Mouse (Mus musculus): ENCODE results near the gene Zfp935.
"Not testable (repeated sequence)": the region's sequence is repeated elsewhere in the genome, so short reads cannot be mapped to it uniquely, and the experiment has no call there.

The Zfp935 gene

GRCm38 (mm10) chr13:62558189-62559110, at the start of gene Zfp935:
Zfp935 (minus strand) TSS chr13:62558511.
- DNase-seq (ENCODE audit: low spot score in 2 of 2), result peak; percentile 75 to 80

GRCm38 (mm10) chr13:62571099-62571498, 12.8 kb upstream of the Zfp935 start, which contains the start of gene Zfp934:
Zfp934 (minus strand) TSS chr13:62571199.
- DNase-seq (ENCODE audit: low spot score in 2 of 2), result not testable (repeated sequence)

DNA sequence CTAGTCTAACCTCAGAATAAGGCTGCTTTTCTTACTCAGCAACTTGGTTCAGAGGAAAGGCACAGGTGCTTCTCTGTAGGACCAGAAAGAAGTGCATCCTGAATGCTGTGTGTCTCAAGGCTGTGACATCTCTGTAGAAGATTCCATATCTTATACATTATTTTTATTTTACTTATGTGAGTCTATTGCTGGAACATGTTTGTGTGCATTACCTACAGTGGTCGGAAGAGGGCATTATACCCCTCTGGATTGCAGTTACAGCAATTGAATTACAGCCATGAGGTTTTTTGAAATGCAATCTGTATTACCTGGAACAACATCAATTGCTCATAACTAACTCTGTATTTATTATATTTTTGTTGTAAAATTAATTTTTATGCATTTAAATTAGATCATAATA, 3.4 kb upstream of the Zfp935 start:
- DNase-seq (ENCODE audit: low spot score in 2 of 2), result peak in 1 of 2 experiments; percentile 10

- not testable (repeated sequence) for DNase-seq (ENCODE audit: low spot score in 2 of 2)
These were observed 28.2 kb downstream of the Zfp935 start for GRCm38 (mm10) chr13:62530129-62530528.

DNA sequence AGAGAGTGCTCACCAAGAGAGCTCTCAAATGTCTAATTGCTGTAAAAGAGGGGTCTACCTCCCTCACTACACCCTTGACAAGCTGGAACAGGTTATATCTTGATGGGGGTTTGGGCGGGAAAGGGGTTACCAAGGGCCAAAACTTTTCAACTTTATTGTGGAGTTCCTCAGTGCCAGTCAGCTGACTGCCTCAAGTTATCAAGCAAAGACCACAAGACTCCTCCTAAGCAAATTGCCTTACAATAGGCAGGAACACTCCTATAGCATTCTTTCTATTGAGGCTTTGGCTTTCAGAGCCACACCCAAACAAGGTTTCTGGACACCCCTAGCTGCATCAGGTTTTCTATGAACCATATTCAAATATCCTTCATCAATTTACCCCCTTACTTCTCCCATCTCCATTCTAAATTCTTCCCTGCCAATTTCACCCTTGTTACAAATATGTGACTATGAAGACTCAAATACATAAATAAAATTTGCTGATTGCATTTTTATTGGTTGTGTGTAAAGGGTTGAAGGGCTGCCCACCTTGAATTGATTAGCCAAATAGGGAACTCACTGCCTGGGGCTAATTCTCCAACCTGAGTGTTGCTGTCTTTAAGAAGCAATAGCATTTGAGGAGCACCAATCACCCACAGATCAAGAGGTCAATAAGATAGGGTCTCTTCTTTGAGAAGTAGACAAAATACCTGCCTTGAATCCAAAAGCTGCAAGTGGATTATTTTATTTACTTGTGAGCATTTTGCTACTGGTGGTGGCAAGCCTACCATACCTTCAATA, 47.5 kb downstream of the Zfp935 start:
- DNase-seq (ENCODE audit: low spot score in 2 of 2), result not testable (repeated sequence)

DNA sequence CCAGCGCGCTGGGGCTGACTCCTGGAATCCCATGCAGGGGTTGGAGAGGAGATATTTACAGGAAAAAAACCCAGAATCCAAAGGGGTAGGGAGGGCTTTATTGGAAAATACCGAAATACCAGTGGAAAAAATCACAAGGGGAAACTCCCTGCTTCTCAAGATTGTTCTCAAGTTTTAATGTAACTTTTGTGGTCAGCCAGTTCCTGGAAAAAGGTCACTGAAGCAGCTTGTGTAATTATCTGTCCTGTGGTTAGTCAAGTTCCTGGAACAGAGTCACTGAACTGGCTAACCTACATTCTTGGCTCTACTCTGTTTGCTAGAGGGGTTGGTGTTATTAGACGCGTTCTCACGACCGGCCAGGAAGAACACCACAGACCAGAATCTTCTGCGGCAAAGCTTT, 85.7 kb downstream of the Zfp935 start:
- not testable (repeated sequence) for DNase-seq (ENCODE audit: low spot score in 2 of 2)

GRCm38 (mm10) chr13:62469947-62470346, 88.4 kb downstream of the Zfp935 start:
- peak; percentile 18 to 24 for DNase-seq (ENCODE audit: low spot score in 2 of 2)

DNA sequence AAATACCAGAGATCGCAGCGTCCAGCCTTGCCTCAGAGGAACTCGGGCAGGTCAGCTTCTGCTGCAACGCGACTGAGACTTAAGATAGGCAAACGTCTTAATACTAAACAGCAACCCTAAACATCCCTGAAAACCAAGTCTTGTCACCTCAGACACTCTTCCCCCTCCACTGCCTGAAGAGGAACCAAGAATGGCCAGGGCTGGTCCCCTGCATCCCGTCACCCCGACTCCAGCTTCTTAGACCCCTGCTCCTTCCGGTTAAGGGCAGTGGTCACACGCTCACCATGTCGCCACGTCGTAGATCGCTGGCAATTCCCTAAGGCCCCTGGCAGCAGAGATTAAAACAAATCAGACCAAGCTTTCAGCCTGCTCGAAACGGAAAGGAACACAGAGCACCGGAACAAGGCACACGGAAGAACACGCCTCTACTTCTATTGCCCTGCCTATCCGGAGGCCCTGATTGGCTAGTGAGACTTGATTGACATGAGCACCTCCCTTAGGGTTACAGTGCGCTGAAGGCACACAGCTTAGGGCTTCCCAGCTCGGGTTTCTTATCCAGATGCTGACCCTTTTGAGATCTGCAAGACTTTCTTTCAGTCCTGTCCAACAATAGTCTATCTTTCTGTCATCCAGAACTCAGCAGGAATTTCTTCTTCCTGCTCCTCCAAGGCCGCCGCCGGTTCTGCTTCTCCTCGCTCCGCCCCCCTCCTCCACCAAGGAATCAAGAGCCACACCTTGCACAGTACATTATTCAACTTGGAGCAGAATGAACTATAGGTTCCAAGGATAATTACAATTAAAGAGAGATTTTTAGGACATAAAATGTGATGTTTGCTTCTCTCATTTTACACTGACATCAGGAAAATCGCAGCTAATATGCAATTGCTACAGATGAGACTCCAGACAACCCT, 91.6 kb downstream of the Zfp935 start, which contains the start of gene Gm49359:
Gene Gm49359 (minus strand): TSS at position 409 of the 911 bp plus-strand sequence.
- peak; percentile 88 to 89 for DNase-seq (ENCODE audit: low spot score in 2 of 2)
